11 mouse cellular contexts compared by ENCODE assay signal in the genomic region with DNA sequence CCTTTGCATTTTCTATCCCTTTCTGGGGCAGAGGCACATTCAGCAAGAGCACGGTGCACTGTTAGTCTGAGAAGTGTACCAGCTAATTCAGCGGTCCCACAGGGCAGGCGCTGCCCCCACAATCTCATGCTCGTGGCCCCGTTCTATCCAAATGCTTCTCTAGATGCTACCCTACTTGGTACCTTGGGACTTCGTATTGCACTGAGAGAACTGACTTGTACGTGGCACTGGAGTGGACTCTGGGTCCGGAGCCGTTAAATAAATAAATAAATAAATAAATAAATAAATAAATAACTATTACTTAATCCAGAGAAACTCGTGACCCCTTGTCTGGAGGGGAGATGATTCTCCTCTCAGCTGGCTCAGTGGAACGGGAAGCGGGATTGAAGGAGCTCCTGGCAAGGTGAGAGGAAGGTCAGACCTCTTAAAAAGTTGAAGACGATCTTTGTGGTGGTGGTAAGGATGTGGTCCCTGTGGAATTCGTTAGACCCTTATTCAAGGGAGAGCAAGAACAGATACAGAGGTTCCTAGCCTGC. TPM values are rescaled to one million over a fixed set of nuclear protein-coding genes. Genes with fewer than 3 reads are reported as not detected.
DNase-seq lines count a peak whose midpoint lies in the region; ATAC-seq lines count a peak whose summit lies in the region.
"Had no signal": no experiment of that assay in that cellular context is flagged by ENCODE, and none has a peak within 500 bp of the region (broad histone marks: within the 10 kb centered on the region; RNA-seq: fewer than 3 reads in every experiment).

No protein-coding gene starts in this region.

- no peaks in the 10 kb centered on the region for H3K9me3 ChIP-seq in forebrain, embryonic 10.5 days
- no peaks in the 10 kb centered on the region for H3K9me3 ChIP-seq in forebrain, embryonic 16.5 days (ENCODE audit: control insufficient read depth, low read length)
- H3K9me3 ChIP-seq in kidney, embryonic 15.5 days (replicated peaks): no peaks in the 10 kb centered on the region
- no peaks in the 10 kb centered on the region for H3K9me3 ChIP-seq in intestine, embryonic 14.5 days (ENCODE audit: control insufficient read depth, low read length)
- no peaks in the 10 kb centered on the region for H3K9me3 ChIP-seq in neural tube, embryonic 14.5 days (ENCODE audit: control insufficient read depth, low read length)

- no peak overlapping the region for H3K27ac ChIP-seq in forebrain, embryonic 10.5 days
- no peak overlapping the region for H3K27ac ChIP-seq in forebrain, embryonic 16.5 days (ENCODE audit: low read length)
- H3K27ac ChIP-seq in kidney, embryonic 15.5 days: no peak overlapping the region
- H3K27ac ChIP-seq in intestine, embryonic 14.5 days (ENCODE audit: low read depth): no peak overlapping the region
- no peak overlapping the region for H3K27ac ChIP-seq in neural tube, embryonic 14.5 days (ENCODE audit: low read depth, low read length)

- WGBS in forebrain, embryonic 10.5 days: 38% methylated on average over 14 of the region's 14 CpGs
- 29% methylated on average over 14 of the region's 14 CpGs for WGBS in forebrain, embryonic 16.5 days
- 30% methylated on average over 14 of the region's 14 CpGs for WGBS in kidney, embryonic 15.5 days
- WGBS in intestine, embryonic 14.5 days: 38% methylated on average over 14 of the region's 14 CpGs
- 34% methylated on average over 14 of the region's 14 CpGs for WGBS in neural tube, embryonic 14.5 days

- H3K4me1 ChIP-seq in forebrain, embryonic 10.5 days: peaks cover 10% of the 10 kb centered on the region
- peaks cover 7% of the 10 kb centered on the region; the same call in 1 of the 2 replicates for H3K4me1 ChIP-seq in forebrain, embryonic 16.5 days (replicated peaks; ENCODE audit: control insufficient read depth, insufficient read depth, low read length)
- H3K4me1 ChIP-seq in kidney, embryonic 15.5 days: peaks cover 11% of the 10 kb centered on the region
- no peaks in the 10 kb centered on the region for H3K4me1 ChIP-seq in intestine, embryonic 14.5 days (replicated peaks; ENCODE audit: control insufficient read depth, insufficient read depth, low read length)
- H3K4me1 ChIP-seq in neural tube, embryonic 14.5 days (ENCODE audit: control insufficient read depth, insufficient read depth, low read length): peaks cover 5% of the 10 kb centered on the region; the same call in 1 of the 2 replicates

- no peak overlapping the region for H3K9ac ChIP-seq in forebrain, embryonic 16.5 days (replicated peaks; ENCODE audit: low read depth, low read length)
- H3K9ac ChIP-seq in kidney, embryonic 15.5 days: no peak overlapping the region
- no peak overlapping the region for H3K9ac ChIP-seq in intestine, embryonic 14.5 days (ENCODE audit: low read length)
- no peak overlapping the region for H3K9ac ChIP-seq in neural tube, embryonic 14.5 days (replicated peaks; ENCODE audit: low read depth, low read length)
- H3K9ac ChIP-seq: lung, embryonic 14.5 days had no signal

- ATAC-seq in forebrain, embryonic 16.5 days: no peak
- no peak for ATAC-seq in kidney, embryonic 15.5 days (replicated peaks; ENCODE audit: low FRiP score)
- no peak for ATAC-seq in intestine, embryonic 14.5 days (replicated peaks; ENCODE audit: low FRiP score, low TSS enrichment, low read depth)
- ATAC-seq in neural tube, embryonic 14.5 days (ENCODE audit: low read depth): no peak
- no peak for ATAC-seq in megakaryocyte, adult 5-6 weeks (ENCODE audit: poor library complexity, severe bottlenecking)

- no peak overlapping the region for H3K4me2 ChIP-seq in forebrain, embryonic 16.5 days (ENCODE audit: low read length)
- peak overlapping the region; percentile 83 for H3K4me2 ChIP-seq in kidney, embryonic 15.5 days
- no peak overlapping the region for H3K4me2 ChIP-seq in intestine, embryonic 14.5 days (ENCODE audit: low read length)
- H3K4me2 ChIP-seq in neural tube, embryonic 14.5 days (ENCODE audit: low read depth, low read length): peak overlapping the region; percentile 60; the same call in 1 of the 2 replicates

- H3K4me3 ChIP-seq in forebrain, embryonic 10.5 days: peak overlapping the region; percentile 53; the same call in 1 of the 2 replicates
- H3K4me3 ChIP-seq in forebrain, embryonic 16.5 days (replicated peaks; ENCODE audit: low read length): no peak overlapping the region
- H3K4me3 ChIP-seq in kidney, embryonic 15.5 days (replicated peaks): peak overlapping the region; percentile 43
- 0 out of 2 replicates have a peak overlapping the region, but pooled peaks have one; percentile 29 for H3K4me3 ChIP-seq in intestine, embryonic 14.5 days (ENCODE audit: low read depth, low read length)
- no peak overlapping the region; the same call in 1 of the 2 replicates for H3K4me3 ChIP-seq in neural tube, embryonic 14.5 days (ENCODE audit: low read depth, low read length)

- H3K36me3 ChIP-seq in forebrain, embryonic 10.5 days (replicated peaks): no peaks in the 10 kb centered on the region
- H3K36me3 ChIP-seq in forebrain, embryonic 16.5 days (ENCODE audit: control insufficient read depth, insufficient read depth): no peaks in the 10 kb centered on the region
- H3K36me3 ChIP-seq in kidney, embryonic 15.5 days: no peaks in the 10 kb centered on the region
- no peaks in the 10 kb centered on the region for H3K36me3 ChIP-seq in intestine, embryonic 14.5 days (ENCODE audit: control insufficient read depth, insufficient read depth, low read length)
- H3K36me3 ChIP-seq in neural tube, embryonic 14.5 days (ENCODE audit: control insufficient read depth, insufficient read depth, low read length): no peaks in the 10 kb centered on the region

- peaks cover 79% of the 10 kb centered on the region for H3K27me3 ChIP-seq in forebrain, embryonic 10.5 days (ENCODE audit: poor library complexity, severe bottlenecking)
- H3K27me3 ChIP-seq in forebrain, embryonic 16.5 days (replicated peaks; ENCODE audit: control insufficient read depth, insufficient read depth, low read length): peaks cover 34% of the 10 kb centered on the region
- peaks cover 57% of the 10 kb centered on the region for H3K27me3 ChIP-seq in kidney, embryonic 15.5 days
- H3K27me3 ChIP-seq in intestine, embryonic 14.5 days (replicated peaks; ENCODE audit: control insufficient read depth, insufficient read depth, low read length): peaks cover 54% of the 10 kb centered on the region
- H3K27me3 ChIP-seq in neural tube, embryonic 14.5 days (ENCODE audit: control insufficient read depth, insufficient read depth, low read length): peaks cover 14% of the 10 kb centered on the region

- DNase-seq in forebrain, embryonic 10.5 days (ENCODE audit: extremely low spot score, low spot score): no peak
- no peak for DNase-seq in kidney, adult 11 months
- no peak for DNase-seq in intestine, embryonic 14.5 days (ENCODE audit: low spot score)
- no peak for DNase-seq in right cerebral cortex, postnatal 10 days (ENCODE audit: low spot score in 2 of 2)
- DNase-seq: cerebellum, adult 2 months; thymus, postnatal 36 days had no signal

RNA-seq across cellular contexts. Expression of gene Slc9a3, which starts 0.6 kb away (rescaled TPM):
- polyA plus RNA-seq in forebrain, embryonic 10.5 days (2016; fragmentation: Nextera tagmentation; extraction: Ambion mirVana): not detected in 2 replicates
- 0.08 TPM in 1 of 2 replicates, not detected in the other for polyA plus RNA-seq in forebrain, embryonic 16.5 days (2015; fragmentation: Nextera tagmentation; extraction: Ambion mirVana)
- 1.6 and 1.8 TPM in 2 replicates for polyA plus RNA-seq in kidney, embryonic 15.5 days (2015; fragmentation: Nextera tagmentation; extraction: Ambion mirVana)
- polyA plus RNA-seq in intestine, embryonic 14.5 days (2014; fragmentation: Nextera tagmentation; extraction: Ambion mirVana): 0.11 and 0.47 TPM in 2 replicates
- 0.13 and 0.28 TPM in 2 replicates for polyA plus RNA-seq in neural tube, embryonic 14.5 days (2014; fragmentation: Nextera tagmentation; extraction: Ambion mirVana)
- not detected in 2 replicates for total RNA-seq in megakaryocyte, adult 5-6 weeks (2015)
- total RNA-seq in megakaryocyte, adult 5-6 weeks (2017): not detected in 2 replicates

RNA-seq across cellular contexts. Expression of gene Cep72, which starts 59.8 kb away (rescaled TPM):
- polyA plus RNA-seq in forebrain, embryonic 10.5 days (2016; fragmentation: Nextera tagmentation; extraction: Ambion mirVana): 23.7 and 25.7 TPM in 2 replicates
- polyA plus RNA-seq in forebrain, embryonic 16.5 days (2015; fragmentation: Nextera tagmentation; extraction: Ambion mirVana): 10.3 and 10.4 TPM in 2 replicates
- polyA plus RNA-seq in kidney, embryonic 15.5 days (2015; fragmentation: Nextera tagmentation; extraction: Ambion mirVana): 15.2 and 16.5 TPM in 2 replicates
- polyA plus RNA-seq in intestine, embryonic 14.5 days (2014; fragmentation: Nextera tagmentation; extraction: Ambion mirVana): 16.7 and 17.8 TPM in 2 replicates
- 7.6 and 9.3 TPM in 2 replicates for polyA plus RNA-seq in neural tube, embryonic 14.5 days (2014; fragmentation: Nextera tagmentation; extraction: Ambion mirVana)
- total RNA-seq in megakaryocyte, adult 5-6 weeks (2015): 7.6 and 8.2 TPM in 2 replicates
- 8.9 and 15.7 TPM in 2 replicates for total RNA-seq in megakaryocyte, adult 5-6 weeks (2017)

Comparison
In these comparisons a context has a peak if more than half of its experiments do, and no peak if none do; other contexts are left out.
1. H3K4me3 ChIP-seq: peak in forebrain, embryonic 10.5 days (single experiment), kidney, embryonic 15.5 days (single experiment) and intestine, embryonic 14.5 days (single experiment); none in forebrain, embryonic 16.5 days (single experiment) and neural tube, embryonic 14.5 days (single experiment).
2. H3K4me2 ChIP-seq: peak in kidney, embryonic 15.5 days (single experiment) and neural tube, embryonic 14.5 days (single experiment); none in forebrain, embryonic 16.5 days (single experiment) and intestine, embryonic 14.5 days (single experiment).